Mouse (Mus musculus): ENCODE data around the gene Gca. TPM values are rescaled to one million over a fixed set of nuclear protein-coding genes. Genes with fewer than 3 reads are reported as not detected.

Gene Gca
- polyA plus RNA-seq (2016; fragmentation: Nextera tagmentation; extraction: Ambion mirVana), result 0.44 and 0.45 TPM in 2 replicates

- Histone ChIP-seq H3K36me3 (no peaks in the 10 kb centered on the region), H3K4me1 (peaks cover 4% of the 10 kb centered on the region), H3K4me3 (peak within 1 kb of the TSS; percentile 69), H3K9me3 (replicated peaks) (no peaks in the 10 kb centered on the region), H3K27ac (no peak within 1 kb of the TSS), H3K27me3 (ENCODE audit: low read depth, poor library complexity, severe bottlenecking) (peaks cover 21% of the 10 kb centered on the region)
- peak; percentile 84 for DNase-seq (ENCODE audit: low spot score)
- WGBS, result under 1% methylated on average over 43 of the region's 43 CpGs
Measured at GRCm38 (mm10) chr2:62664135-62664670, at the start of gene Gca. Gene Gca, plus strand, starts transcription at chr2:62664285.

DNA sequence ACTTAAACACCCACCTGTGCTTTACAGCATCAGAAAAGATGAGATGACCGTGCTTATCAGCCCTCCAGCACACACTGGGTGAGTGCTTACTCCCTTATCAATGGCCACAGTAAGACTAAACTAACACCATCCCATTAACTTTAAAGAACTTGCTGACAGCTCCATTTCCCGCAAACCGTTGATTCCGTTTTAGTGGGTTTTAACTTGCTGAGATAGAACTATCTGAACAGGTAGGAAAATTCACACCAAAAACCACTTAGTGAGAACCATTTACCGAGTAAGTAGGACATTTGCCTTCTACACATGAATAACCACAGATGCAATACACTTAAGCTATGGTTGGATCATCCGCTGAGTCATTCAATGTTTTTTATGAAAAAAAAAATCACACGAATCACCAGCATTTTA lies 45.1 kb upstream of the Gca start:
- Histone ChIP-seq H3K27ac (no peak overlapping the region), H3K36me3 (no peaks in the 10 kb centered on the region), H3K4me1 (no peaks in the 10 kb centered on the region), H3K9me3 (replicated peaks) (no peaks in the 10 kb centered on the region), H3K27me3 (ENCODE audit: low read depth, poor library complexity, severe bottlenecking) (no peaks in the 10 kb centered on the region), H3K4me3 (no peak overlapping the region)
- 86% methylated on average over 7 of the region's 7 CpGs for WGBS
- no peak for DNase-seq (ENCODE audit: low spot score)

DNA sequence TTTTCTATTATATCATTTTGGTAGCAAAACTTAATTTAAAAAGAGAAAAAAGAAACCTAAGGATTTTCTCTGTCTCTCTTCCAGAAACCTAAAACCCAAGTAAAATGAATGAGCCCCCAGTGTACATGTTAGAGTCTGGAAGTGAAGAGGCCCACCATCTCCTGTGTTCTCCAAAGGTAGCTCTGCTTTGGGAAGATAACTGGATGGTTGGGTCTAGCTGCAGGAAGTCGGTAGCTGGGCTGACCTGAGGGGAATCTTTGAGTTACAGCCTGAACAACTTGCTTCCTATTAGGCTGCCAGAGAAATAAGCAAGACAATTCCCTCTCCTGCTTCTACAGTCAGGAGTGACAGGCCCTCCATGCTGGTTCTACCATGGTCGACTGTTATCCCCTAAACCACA lies 44.4 kb upstream of the Gca start:
- WGBS, result 59% methylated on average over 2 of the region's 2 CpGs
- Histone ChIP-seq H3K4me3 (no peak overlapping the region), H3K4me1 (no peaks in the 10 kb centered on the region), H3K9me3 (replicated peaks) (no peaks in the 10 kb centered on the region), H3K27ac (no peak overlapping the region), H3K36me3 (no peaks in the 10 kb centered on the region), H3K27me3 (ENCODE audit: low read depth, poor library complexity, severe bottlenecking) (no peaks in the 10 kb centered on the region)
- no peak for DNase-seq (ENCODE audit: low spot score)

DNA sequence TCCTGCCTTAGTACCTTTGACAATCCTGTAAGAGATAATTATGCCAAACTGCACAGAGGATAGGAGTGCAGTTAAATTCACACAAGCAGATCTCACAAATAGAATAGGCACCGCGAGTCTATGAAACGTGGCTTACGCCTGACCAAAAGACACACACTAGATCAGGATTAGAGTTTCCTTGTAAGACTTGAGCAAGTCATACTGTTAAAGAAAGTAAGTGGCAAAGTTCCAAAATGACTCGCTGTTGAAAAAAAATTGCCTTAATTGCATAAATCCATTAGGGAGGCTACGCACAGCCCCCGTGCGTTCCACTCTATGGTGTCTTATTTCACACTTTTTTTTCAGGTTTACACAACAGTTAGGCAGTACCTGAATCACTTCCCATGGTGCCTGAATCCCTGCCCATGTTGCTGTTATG lies 41.1 kb upstream of the Gca start:
- no peaks in the 10 kb centered on the region for H3K36me3 ChIP-seq
- H3K27ac ChIP-seq, result no peak overlapping the region
- DNase-seq (ENCODE audit: low spot score), result no peak
- H3K4me3 ChIP-seq, result no peak overlapping the region
- no peaks in the 10 kb centered on the region for H3K9me3 ChIP-seq (replicated peaks)
- no peaks in the 10 kb centered on the region for H3K27me3 ChIP-seq (ENCODE audit: low read depth, poor library complexity, severe bottlenecking)
- WGBS, result 87% methylated on average over 8 of the region's 8 CpGs
- H3K4me1 ChIP-seq, result no peaks in the 10 kb centered on the region

DNA sequence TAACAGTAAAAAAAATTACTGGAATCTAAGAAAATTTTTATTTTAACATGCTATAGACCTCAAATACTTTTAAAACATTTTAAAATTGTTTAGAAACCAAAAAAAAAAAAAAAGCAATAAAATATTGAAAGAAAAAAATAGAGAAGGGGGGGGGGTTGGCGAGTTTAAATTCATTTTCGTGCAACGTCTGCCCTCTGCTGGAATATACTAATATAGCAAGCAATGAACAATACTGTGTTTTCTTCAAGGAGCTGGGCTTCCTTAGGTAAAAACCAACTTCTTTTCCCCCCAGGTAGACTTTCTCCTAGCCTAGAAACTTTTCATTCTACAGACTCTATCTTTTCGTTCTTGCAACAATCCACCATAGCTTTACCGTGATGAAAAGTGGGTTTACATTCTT lies 36.4 kb upstream of the Gca start:
- H3K36me3 ChIP-seq, result no peaks in the 10 kb centered on the region
- 0 out of 2 replicates have a peak, but pooled peaks cover 2% of the 10 kb centered on the region for H3K4me1 ChIP-seq
- WGBS, result 14% methylated on average over 5 of the region's 5 CpGs
- DNase-seq (ENCODE audit: low spot score), result no peak
- H3K4me3 ChIP-seq, result no peak overlapping the region
- no peaks in the 10 kb centered on the region for H3K27me3 ChIP-seq (ENCODE audit: low read depth, poor library complexity, severe bottlenecking)
- no peak overlapping the region for H3K27ac ChIP-seq
- no peaks in the 10 kb centered on the region for H3K9me3 ChIP-seq (replicated peaks)

- H3K4me1 ChIP-seq, result 0 out of 2 replicates have a peak, but pooled peaks cover 2% of the 10 kb centered on the region
- H3K27ac ChIP-seq, result no peak overlapping the region
- no peaks in the 10 kb centered on the region for H3K36me3 ChIP-seq
- no peaks in the 10 kb centered on the region for H3K9me3 ChIP-seq (replicated peaks)
- WGBS, result 95% methylated on average over 5 of the region's 5 CpGs
- no peaks in the 10 kb centered on the region for H3K27me3 ChIP-seq (ENCODE audit: low read depth, poor library complexity, severe bottlenecking)
- H3K4me3 ChIP-seq, result no peak overlapping the region
- DNase-seq (ENCODE audit: low spot score), result no peak
Measured at GRCm38 (mm10) chr2:62628356-62628755, 35.7 kb upstream of the Gca start.

DNA sequence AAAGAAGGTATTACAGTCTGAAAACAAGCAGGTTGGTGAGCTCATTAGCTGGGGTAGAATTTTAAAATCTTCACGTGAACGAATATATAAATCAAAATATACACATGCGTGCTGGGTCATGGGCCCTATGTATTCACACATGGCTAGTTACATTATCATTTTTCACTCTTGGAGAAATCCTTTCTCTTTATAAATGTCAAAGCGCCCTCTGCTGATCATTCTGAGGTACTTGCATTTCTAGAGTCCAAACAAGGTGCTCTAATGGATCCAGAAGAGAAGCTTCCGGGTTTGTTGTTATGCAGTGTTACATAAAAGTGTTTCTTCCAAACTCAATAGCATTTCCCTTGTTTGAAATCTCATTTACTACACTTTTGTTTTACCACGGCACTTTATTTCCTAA lies 33.6 kb upstream of the Gca start:
- WGBS, result 32% methylated on average over 6 of the region's 6 CpGs
- Histone ChIP-seq H3K27ac (no peak overlapping the region), H3K4me1 (0 out of 2 replicates have a peak, but pooled peaks cover 2% of the 10 kb centered on the region), H3K27me3 (ENCODE audit: low read depth, poor library complexity, severe bottlenecking) (no peaks in the 10 kb centered on the region), H3K36me3 (no peaks in the 10 kb centered on the region), H3K4me3 (no peak overlapping the region), H3K9me3 (replicated peaks) (no peaks in the 10 kb centered on the region)
- DNase-seq (ENCODE audit: low spot score), result no peak

- Histone ChIP-seq H3K9me3 (replicated peaks) (no peaks in the 10 kb centered on the region), H3K36me3 (no peaks in the 10 kb centered on the region), H3K4me3 (no peak overlapping the region), H3K4me1 (no peaks in the 10 kb centered on the region), H3K27ac (no peak overlapping the region), H3K27me3 (ENCODE audit: low read depth, poor library complexity, severe bottlenecking) (no peaks in the 10 kb centered on the region)
- DNase-seq (ENCODE audit: low spot score), result no peak
- 93% methylated on average over 2 of the region's 2 CpGs for WGBS
Measured at GRCm38 (mm10) chr2:62639869-62640268, 24.2 kb upstream of the Gca start.

GRCm38 (mm10) chr2:62643405-62644305 lies 20.4 kb upstream of the Gca start:
- Histone ChIP-seq H3K9me3 (replicated peaks) (no peaks in the 10 kb centered on the region), H3K4me3 (no peak overlapping the region), H3K27me3 (ENCODE audit: low read depth, poor library complexity, severe bottlenecking) (peaks cover 10% of the 10 kb centered on the region; the same call in 1 of the 2 replicates), H3K27ac (no peak overlapping the region), H3K4me1 (peaks cover 13% of the 10 kb centered on the region), H3K36me3 (no peaks in the 10 kb centered on the region)
- 53% methylated on average over 21 of the region's 21 CpGs for WGBS
- no peak for DNase-seq (ENCODE audit: low spot score)

DNA sequence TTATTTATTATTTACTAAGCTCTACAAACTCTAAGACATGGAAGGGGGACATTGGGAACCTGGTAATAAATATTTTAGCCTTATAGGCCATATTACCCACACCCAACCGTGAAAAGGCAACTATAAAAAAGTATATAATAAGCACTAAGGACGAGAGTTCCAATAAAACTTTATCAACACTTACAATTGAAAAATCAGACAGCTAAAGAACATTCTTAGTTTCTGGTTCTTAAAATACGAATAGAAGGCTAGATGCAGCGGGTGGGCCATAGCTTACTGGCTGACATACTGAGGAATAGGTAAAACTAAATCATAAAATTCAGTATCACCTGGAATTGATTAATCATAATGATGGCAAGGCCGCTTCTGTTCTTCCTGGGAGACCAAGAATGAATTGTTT lies 19.2 kb upstream of the Gca start:
- WGBS, result 88% methylated on average over 5 of the region's 5 CpGs
- Histone ChIP-seq H3K4me1 (peaks cover 13% of the 10 kb centered on the region), H3K27me3 (ENCODE audit: low read depth, poor library complexity, severe bottlenecking) (peaks cover 10% of the 10 kb centered on the region; the same call in 1 of the 2 replicates), H3K4me3 (no peak overlapping the region), H3K27ac (no peak overlapping the region), H3K36me3 (no peaks in the 10 kb centered on the region), H3K9me3 (replicated peaks) (no peaks in the 10 kb centered on the region)
- no peak for DNase-seq (ENCODE audit: low spot score)

DNA sequence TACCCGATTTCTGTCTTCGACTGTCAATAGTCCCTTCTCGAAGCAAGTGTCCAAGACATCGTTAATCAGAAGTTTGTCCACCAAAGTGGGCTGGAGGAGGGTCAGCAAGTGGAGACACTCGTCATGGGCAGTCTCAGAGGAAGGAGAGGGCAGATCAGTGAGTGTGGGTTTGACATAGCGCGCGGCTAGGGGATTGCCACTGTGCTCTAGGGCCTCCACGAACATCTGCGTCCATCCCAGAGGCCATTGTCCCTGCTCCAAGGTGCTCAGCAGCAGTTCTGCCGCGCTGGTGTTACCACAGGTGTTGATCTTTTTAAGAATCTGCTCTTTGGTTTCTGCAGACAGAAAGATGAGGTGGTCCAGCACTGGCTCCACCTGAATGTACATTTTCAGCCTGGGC lies 18.6 kb upstream of the Gca start:
- H3K27me3 ChIP-seq (ENCODE audit: low read depth, poor library complexity, severe bottlenecking), result peaks cover 10% of the 10 kb centered on the region; the same call in 1 of the 2 replicates
- peak; percentile 37 for DNase-seq (ENCODE audit: low spot score)
- WGBS, result 29% methylated on average over 12 of the region's 12 CpGs
- H3K4me1 ChIP-seq, result peaks cover 13% of the 10 kb centered on the region
- H3K4me3 ChIP-seq, result peak overlapping the region; percentile 63
- H3K36me3 ChIP-seq, result no peaks in the 10 kb centered on the region
- no peak overlapping the region for H3K27ac ChIP-seq
- H3K9me3 ChIP-seq (replicated peaks), result no peaks in the 10 kb centered on the region

DNA sequence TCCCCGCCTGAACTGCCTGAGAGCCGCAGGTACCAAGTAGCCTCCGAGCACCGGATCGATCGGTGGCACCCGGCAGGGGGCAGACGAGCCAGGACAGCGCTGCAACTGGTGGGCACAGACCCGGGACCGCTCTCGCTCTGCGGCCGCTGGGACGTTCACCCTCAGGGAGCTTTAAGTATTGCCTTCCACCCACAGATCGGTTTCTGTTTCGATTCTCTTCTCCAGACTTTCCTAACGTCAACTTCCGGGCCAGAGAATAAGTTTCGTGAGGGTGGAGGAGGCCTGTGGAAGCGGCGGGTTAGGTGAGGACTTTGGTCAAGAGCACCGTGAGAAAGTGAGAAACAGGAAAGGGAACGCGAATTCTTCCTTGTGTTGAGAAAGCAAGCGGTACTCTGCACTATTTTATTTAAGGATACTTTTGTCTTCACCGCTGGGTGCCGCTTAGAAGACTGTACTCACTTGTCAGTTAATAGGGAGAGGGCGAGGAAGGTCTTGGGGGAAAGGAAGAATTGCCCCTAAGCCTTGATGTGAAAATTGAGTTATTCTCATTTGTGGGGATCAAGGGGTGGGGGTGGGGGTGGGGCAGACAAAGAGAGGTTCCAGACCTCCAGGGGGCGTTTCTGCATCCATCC lies 18.0 kb upstream of the Gca start, which contains the start of gene Ifih1:
Gene Ifih1, minus strand, starts transcription at position 242 of the 632 bp plus-strand sequence.
- peaks cover 13% of the 10 kb centered on the region for H3K4me1 ChIP-seq
- H3K36me3 ChIP-seq, result no peaks in the 10 kb centered on the region
- DNase-seq (ENCODE audit: low spot score), result peak; percentile 74
- no peaks in the 10 kb centered on the region for H3K9me3 ChIP-seq (replicated peaks)
- H3K27me3 ChIP-seq (ENCODE audit: low read depth, poor library complexity, severe bottlenecking), result peaks cover 10% of the 10 kb centered on the region; the same call in 1 of the 2 replicates
- H3K4me3 ChIP-seq, result peak within 1 kb of the TSS; percentile 63
- WGBS, result under 1% methylated on average over 30 of the region's 30 CpGs
- peak within 1 kb of the TSS; percentile 69 for H3K27ac ChIP-seq

Data from limb, embryonic 10.5 days (tissue).